Mouse (Mus musculus) large intestine, adult 2 months (tissue): ENCODE measurements around the gene Inka2. TPM values are rescaled to one million over a fixed set of nuclear protein-coding genes. Genes with fewer than 3 reads are reported as not detected.

Source experiments
- DNase-seq: peaks from one replicate; pipeline ENCODE4 v3.0.0-alpha.2; 2012; ENCODE audit warnings: low read depth, low spot score
- WGBS: fragments of 180-500 bp; shearing (Covaris S2); methylation state at CpG from one replicate; pipeline ENCODE4 v1.1.7; 2018; 5-methylcytosine and 5-hydroxymethylcytosine counted together
- polyA plus RNA-seq: library from polyadenylated mRNA; depleted of rRNA; stranded (reverse); fragments of >200 nt; gene quantifications from 2 replicates; pipeline ENCODE4 v1.2.3, GENCODE M21; 2012; rRNA removed

The Inka2 gene
- 1.9 TPM in 2 replicates for polyA plus RNA-seq

GRCm38 (mm10) chr3:105704031-105705008 is at the start of gene Inka2:
Inka2 (plus strand) TSS chr3:105704599.
- 11% methylated on average over 43 of the region's 43 CpGs for WGBS
- DNase-seq: no peak

- DNase-seq: no peak
- WGBS: 86% methylated on average over 11 of the region's 11 CpGs
These were observed 49.3 kb upstream of the Inka2 start for GRCm38 (mm10) chr3:105655031-105655585.

GRCm38 (mm10) chr3:105660530-105660929 is 43.9 kb upstream of the Inka2 start:
- DNase-seq: no peak
- WGBS: 34% methylated on average over 2 of the region's 2 CpGs

GRCm38 (mm10) chr3:105663043-105663442 is 41.4 kb upstream of the Inka2 start:
- no peak for DNase-seq
- WGBS: 15% methylated on average over 8 of the region's 8 CpGs

- DNase-seq: no peak
- 85% methylated on average over 9 of the region's 9 CpGs for WGBS
These were observed 39.2 kb upstream of the Inka2 start for GRCm38 (mm10) chr3:105665105-105665765.

- no peak for DNase-seq
- WGBS: 70% methylated on average over 4 of the region's 4 CpGs
These were observed 37.3 kb upstream of the Inka2 start for GRCm38 (mm10) chr3:105666996-105667523.

- WGBS: 59% methylated on average over 9 of the region's 9 CpGs
- no peak for DNase-seq
These were observed 36.2 kb upstream of the Inka2 start for GRCm38 (mm10) chr3:105668161-105668560.

- WGBS: 83% methylated on average over 3 of the region's 3 CpGs
- DNase-seq: no peak
These were observed 34.6 kb upstream of the Inka2 start for GRCm38 (mm10) chr3:105669776-105670175.

GRCm38 (mm10) chr3:105670801-105671200 is 33.6 kb upstream of the Inka2 start:
- WGBS: 92% methylated on average over 1 of the region's 1 CpGs

GRCm38 (mm10) chr3:105674595-105675218 is 29.7 kb upstream of the Inka2 start:
- WGBS: 16% methylated on average over 7 of the region's 7 CpGs
- DNase-seq: peak; percentile 76

More at GRCm38 (mm10) chr3:105670801-105671200, 33.6 kb upstream of the Inka2 start:
- DNase-seq: no peak

GRCm38 (mm10) chr3:105675932-105676331 is 28.5 kb upstream of the Inka2 start:
- 30% methylated on average over 2 of the region's 2 CpGs for WGBS
- no peak for DNase-seq

GRCm38 (mm10) chr3:105680346-105680745 is 24.1 kb upstream of the Inka2 start:
- no peak for DNase-seq
- WGBS: 88% methylated on average over 7 of the region's 7 CpGs

GRCm38 (mm10) chr3:105686394-105687323 is 17.7 kb upstream of the Inka2 start:
- WGBS: 5% methylated on average over 60 of the region's 60 CpGs
- no peak for DNase-seq

GRCm38 (mm10) chr3:105687324-105688060 is 16.9 kb upstream of the Inka2 start, which contains the start of gene Ddx20:
Ddx20 (minus strand) TSS chr3:105687574.
- under 1% methylated on average over 71 of the region's 72 CpGs for WGBS
- DNase-seq: peak; percentile 99

GRCm38 (mm10) chr3:105688536-105688935 is 15.9 kb upstream of the Inka2 start:
- WGBS: 63% methylated on average over 2 of the region's 2 CpGs
- no peak for DNase-seq

- 70% methylated on average over 14 of the region's 14 CpGs for WGBS
- DNase-seq: no peak
These were observed 10.9 kb upstream of the Inka2 start for GRCm38 (mm10) chr3:105693327-105694080.
